Mouse (Mus musculus): ENCODE data around the gene Sat2.
"Not testable (repeated sequence)": the region's sequence is repeated elsewhere in the genome, so short reads cannot be mapped to it uniquely, and the experiment has no call there.

The Sat2 gene

GRCm38 (mm10) chr11:69600098-69600497 is 21.7 kb upstream of the Sat2 start:
- no peak for DNase-seq (ENCODE audit: low read depth, low spot score)

GRCm38 (mm10) chr11:69601768-69602167 is 20.1 kb upstream of the Sat2 start:
- no peak for DNase-seq (ENCODE audit: low read depth, low spot score)

GRCm38 (mm10) chr11:69603516-69603915 is 18.3 kb upstream of the Sat2 start:
- no peak for DNase-seq (ENCODE audit: low read depth, low spot score)

GRCm38 (mm10) chr11:69604347-69604746 is 17.5 kb upstream of the Sat2 start:
- DNase-seq (ENCODE audit: low read depth, low spot score): no peak

- DNase-seq (ENCODE audit: low read depth, low spot score): peak; percentile 75
Observed at GRCm38 (mm10) chr11:69604795-69605664, 16.8 kb upstream of the Sat2 start.

GRCm38 (mm10) chr11:69605726-69606490 is 15.9 kb upstream of the Sat2 start, which contains the start of gene Atp1b2:
Gene Atp1b2, minus strand, starts transcription at chr11:69605942.
- DNase-seq (ENCODE audit: low read depth, low spot score): peak; percentile 91

- no peak for DNase-seq (ENCODE audit: low read depth, low spot score)
Observed at GRCm38 (mm10) chr11:69606491-69606795, 15.4 kb upstream of the Sat2 start.

GRCm38 (mm10) chr11:69606832-69607231 is 15.0 kb upstream of the Sat2 start:
- DNase-seq (ENCODE audit: low read depth, low spot score): no peak

GRCm38 (mm10) chr11:69608525-69608924 is 13.3 kb upstream of the Sat2 start:
- DNase-seq (ENCODE audit: low read depth, low spot score): no peak

- DNase-seq (ENCODE audit: low read depth, low spot score): no peak
Observed at GRCm38 (mm10) chr11:69609416-69609815, 12.4 kb upstream of the Sat2 start.

GRCm38 (mm10) chr11:69610899-69611298 is 10.9 kb upstream of the Sat2 start:
- DNase-seq (ENCODE audit: low read depth, low spot score): no peak

GRCm38 (mm10) chr11:69613553-69614256 is 8.1 kb upstream of the Sat2 start:
- peak; percentile 61 for DNase-seq (ENCODE audit: low read depth, low spot score)

- DNase-seq (ENCODE audit: low read depth, low spot score): not testable (repeated sequence)
Observed at GRCm38 (mm10) chr11:69614257-69614588, 7.6 kb upstream of the Sat2 start.

- DNase-seq (ENCODE audit: low read depth, low spot score): no peak
Observed at GRCm38 (mm10) chr11:69616781-69617180, 5.0 kb upstream of the Sat2 start.

- DNase-seq (ENCODE audit: low read depth, low spot score): no peak
Observed at GRCm38 (mm10) chr11:69617805-69618204, 4.0 kb upstream of the Sat2 start, which contains the start of gene Shbg. Gene Shbg, minus strand, starts transcription at chr11:69617905.

- no peak for DNase-seq (ENCODE audit: low read depth, low spot score)
Observed at GRCm38 (mm10) chr11:69620394-69621081, 1.3 kb upstream of the Sat2 start.

GRCm38 (mm10) chr11:69622406-69622805 is 582 bp downstream of the Sat2 start:
- no peak for DNase-seq (ENCODE audit: low read depth, low spot score)

GRCm38 (mm10) chr11:69623006-69623405 is 1.2 kb downstream of the Sat2 start:
- DNase-seq (ENCODE audit: low read depth, low spot score): no peak

- DNase-seq (ENCODE audit: low read depth, low spot score): not testable (repeated sequence)
Observed at GRCm38 (mm10) chr11:69624339-69624738, 2.5 kb downstream of the Sat2 start.

GRCm38 (mm10) chr11:69628286-69628685 is 6.5 kb downstream of the Sat2 start:
- peak; percentile 71 for DNase-seq (ENCODE audit: low read depth, low spot score)

- no peak for DNase-seq (ENCODE audit: low read depth, low spot score)
Observed at GRCm38 (mm10) chr11:69629802-69630201, 8.0 kb downstream of the Sat2 start.

Measured in retina, postnatal 7 days (tissue).